Mouse (Mus musculus): ENCODE measurements around the gene Gm2016.
"Not testable (repeated sequence)": the region's sequence is repeated elsewhere in the genome, so short reads cannot be mapped to it uniquely, and the experiment has no call there.

Gene Gm2016

DNA sequence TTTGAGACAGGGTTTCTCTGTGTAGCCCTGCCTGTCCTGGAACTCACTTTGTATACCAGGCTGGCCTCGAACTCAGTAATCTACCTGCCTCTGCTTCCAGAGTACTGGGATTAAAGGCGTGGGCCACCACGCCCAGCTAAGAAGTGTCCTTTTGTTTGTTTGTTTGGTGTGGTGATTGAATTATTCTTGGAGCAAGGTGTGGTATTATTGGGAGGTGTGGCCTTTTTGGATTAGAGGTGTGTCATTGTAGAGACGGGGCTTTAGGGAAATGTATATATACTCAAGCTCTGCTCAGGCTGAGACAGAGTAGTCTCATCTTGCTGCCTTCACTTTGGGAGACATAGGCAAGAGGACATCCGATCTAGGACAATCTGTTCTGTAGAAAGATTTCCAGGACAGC, at the start of gene Gm2016:
Gene Gm2016, plus strand, starts transcription at position 301 of the 400 bp plus-strand sequence.
- not testable (repeated sequence) for DNase-seq (ENCODE audit: low spot score in 2 of 2)

DNA sequence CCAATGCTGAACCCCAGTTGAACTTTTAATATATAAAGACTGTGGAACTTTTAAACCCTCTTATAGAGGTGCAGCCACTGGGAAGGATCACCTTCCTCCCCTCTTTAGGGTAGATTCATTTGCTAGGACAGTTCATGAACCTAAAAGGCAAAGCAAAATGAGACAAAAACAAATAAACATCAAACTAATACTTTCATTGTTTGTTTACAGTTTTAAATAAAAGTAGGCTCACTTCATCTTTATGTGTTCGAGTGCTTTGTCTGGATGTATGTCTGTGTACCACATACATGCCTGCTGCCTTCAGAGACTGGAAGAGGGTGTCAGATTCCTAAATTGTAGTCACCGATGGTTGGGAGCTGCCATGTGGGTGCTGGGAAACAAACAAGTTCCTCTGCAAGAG, 31.6 kb upstream of the Gm2016 start, which contains the start of gene Gm2001:
Gene Gm2001, minus strand, starts transcription at position 101 of the 400 bp plus-strand sequence.
- not testable (repeated sequence) for DNase-seq (ENCODE audit: low spot score in 2 of 2)

DNA sequence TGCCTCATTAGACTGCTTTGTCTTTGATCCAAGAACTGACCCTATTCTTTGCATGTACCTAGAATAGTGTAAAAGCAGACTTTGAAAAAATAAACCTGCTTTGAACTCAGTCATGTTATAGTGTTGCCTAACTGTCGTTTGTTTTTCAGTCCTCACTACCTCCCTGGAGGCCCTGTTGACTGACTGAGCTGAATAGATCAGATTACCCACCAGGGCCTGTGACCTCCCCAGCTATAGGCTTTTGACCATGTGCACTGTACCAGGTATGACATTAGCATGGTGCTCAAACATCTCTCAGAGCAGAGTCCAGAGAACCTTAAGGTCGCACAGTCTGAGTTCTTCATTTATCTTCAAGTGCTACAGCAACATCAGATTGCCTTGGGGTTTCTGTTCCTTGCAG, 23.2 kb upstream of the Gm2016 start:
- DNase-seq (ENCODE audit: low spot score in 2 of 2), result not testable (repeated sequence)

DNA sequence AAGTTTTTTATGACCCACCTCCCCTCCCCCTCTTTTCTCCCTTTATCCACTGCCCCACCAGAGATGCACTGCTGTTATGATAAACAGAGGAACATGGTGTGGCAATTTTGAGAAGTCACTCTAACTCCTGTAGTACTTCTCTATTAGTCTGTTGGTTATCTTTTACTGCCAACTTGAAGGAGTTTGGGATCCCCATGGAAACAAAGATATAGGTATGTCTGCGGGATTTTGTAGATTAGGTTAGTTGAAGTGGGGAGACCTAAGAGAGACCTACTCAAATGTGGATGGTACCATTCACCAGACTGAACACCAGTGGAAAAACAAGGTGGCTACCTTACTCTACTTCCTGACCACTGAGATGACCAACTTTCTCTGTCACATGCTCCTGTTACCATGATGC, 17.8 kb upstream of the Gm2016 start:
- DNase-seq (ENCODE audit: low spot score in 2 of 2), result not testable (repeated sequence)

DNA sequence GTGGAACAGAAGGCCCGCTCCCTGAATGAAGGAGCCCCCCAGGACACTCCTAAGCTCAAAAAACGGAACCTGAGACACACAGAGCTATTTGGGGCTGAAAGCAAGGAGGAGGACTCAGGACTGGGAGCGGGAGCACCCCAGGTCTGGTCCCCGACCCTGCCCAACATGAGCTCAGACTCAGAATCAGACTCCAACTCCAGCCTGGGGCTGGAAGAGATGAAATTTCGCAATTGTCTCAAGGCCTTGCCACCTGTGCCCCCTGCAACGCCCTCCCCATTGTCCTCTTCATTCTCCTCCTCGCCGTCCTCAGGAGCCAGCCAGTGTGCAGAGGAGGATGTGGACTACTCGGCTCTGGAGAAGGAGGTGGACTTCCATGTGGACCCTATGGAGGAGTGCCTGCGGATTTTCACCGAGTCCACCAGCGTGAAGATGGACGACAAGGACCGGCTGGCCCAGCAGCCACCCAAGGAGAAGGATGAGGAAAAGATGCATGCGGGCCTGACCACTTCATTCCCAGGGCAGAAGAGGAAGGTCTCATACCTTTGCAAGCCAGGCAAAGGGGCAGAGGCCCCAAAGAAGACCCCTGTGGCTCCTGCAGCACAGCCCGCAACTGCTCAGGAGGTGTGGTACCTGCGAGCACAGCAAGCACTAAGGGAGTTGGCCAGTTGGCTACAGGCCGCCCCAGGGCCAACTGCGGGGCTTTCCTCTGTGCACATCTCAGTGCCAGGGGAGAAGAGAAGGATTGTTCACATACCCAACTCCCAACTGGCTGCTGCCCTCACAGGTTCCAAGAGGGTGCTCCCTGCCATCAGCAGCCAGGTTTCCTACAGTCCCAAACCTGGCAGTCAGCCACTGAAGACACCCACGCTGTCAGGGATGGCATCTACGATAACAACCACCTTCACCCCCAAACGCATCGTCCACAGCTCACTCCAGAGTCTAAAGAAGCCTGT, 11.9 kb upstream of the Gm2016 start:
- DNase-seq (ENCODE audit: low spot score in 2 of 2), result not testable (repeated sequence)

DNA sequence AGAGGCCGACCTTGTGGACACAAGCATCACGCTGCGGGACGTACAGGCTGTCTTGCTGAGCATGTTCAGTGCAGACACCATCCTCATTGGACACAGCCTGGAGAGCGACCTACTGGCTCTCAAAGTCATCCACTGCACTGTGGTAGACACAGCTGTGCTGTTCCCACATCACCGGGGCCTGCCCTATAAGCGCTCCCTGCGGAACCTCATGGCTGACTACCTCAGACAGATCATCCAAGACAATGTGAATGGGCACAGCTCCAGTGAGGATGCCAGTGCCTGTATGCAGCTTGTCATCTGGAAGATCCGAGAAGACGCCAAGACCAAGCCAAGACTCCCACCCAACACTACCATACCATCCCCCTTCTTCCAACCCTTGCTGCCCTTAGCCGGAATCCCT, 10.2 kb upstream of the Gm2016 start:
- not testable (repeated sequence) for DNase-seq (ENCODE audit: low spot score in 2 of 2)

DNA sequence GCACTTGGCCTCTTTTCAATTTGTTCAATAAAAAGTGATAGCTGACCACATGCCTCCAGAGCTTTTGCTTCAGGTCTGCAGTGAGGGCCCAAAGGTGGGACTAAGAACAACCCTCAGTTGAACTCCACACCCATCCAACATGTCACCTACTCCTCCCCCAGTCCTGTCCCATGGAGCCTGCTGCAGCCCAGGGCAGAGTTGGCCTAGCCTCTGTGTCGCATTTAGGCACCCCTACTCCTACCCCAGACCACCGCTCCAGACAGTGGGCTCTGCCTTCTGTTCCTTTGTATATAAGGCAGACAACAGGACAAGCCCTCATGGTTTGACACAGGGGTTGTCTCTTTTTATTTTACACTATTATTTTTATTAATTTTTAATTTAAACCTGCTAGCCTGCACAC, 9.8 kb upstream of the Gm2016 start:
- DNase-seq (ENCODE audit: low spot score in 2 of 2), result not testable (repeated sequence)

DNA sequence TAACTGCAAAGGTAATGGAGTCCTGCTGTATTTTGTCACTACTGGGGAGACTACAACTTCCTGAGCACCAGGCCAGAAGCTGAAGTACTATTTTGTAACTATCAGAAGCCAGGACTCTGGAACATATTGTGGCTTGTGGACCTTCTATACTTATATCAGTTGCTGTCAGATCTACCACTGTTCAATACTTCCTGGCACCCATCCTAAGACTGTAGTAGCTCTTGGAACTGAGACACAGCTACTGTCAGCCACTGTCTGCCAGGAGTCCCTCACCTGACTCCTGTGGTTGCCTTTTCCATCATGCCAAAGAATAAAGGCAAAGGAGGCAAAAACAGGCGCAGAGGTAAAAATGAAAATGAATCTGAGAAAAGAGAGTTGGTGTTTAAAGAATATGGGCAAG, 21.2 kb downstream of the Gm2016 start, which contains the start of gene Gm2022:
Gene Gm2022, plus strand, starts transcription at position 301 of the 400 bp plus-strand sequence.
- not testable (repeated sequence) for DNase-seq (ENCODE audit: low spot score in 2 of 2)

DNA sequence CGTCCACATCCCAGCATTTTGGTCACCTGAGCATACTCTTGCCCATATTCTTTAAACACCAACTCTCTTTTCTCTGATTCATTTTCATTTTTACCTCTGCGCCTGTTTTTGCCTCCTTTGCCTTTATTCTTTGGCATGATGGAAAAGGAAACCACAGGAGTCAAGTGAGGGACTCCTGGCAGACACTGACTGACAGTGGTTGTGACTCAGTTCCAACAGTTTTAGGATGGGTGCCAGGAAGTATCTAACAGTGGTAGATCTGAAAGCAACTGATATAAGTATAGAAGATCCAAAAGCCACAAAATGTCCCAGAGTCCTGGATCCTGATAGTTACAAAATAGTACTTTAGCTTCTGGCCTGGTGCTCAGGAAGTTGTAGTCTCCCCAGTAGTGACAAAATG, 45.8 kb downstream of the Gm2016 start, which contains the start of gene Gm2035:
Gene Gm2035, minus strand, starts transcription at position 137 of the 400 bp plus-strand sequence.
- DNase-seq (ENCODE audit: low spot score in 2 of 2), result not testable (repeated sequence)
